Mouse (Mus musculus) G1E (cell line): ENCODE measurements around the gene Khsrp.

Experiments
- CTCF ChIP-seq: IDR thresholded peaks from 2 replicates; pipeline ENCODE4 v1.5.1; 2012; ENCODE audit warnings: low read depth, low read length, inconsistent platforms, mixed read lengths
- GATA1 ChIP-seq: IDR thresholded peaks from 2 replicates; pipeline ENCODE4 v1.6.1; 2012; ENCODE audit warnings: borderline replicate concordance, low read length, inconsistent platforms, mixed read lengths
- POLR2AphosphoS5 ChIP-seq: IDR thresholded peaks from 2 replicates; pipeline ENCODE4 v1.6.1; 2012; ENCODE audit warnings: low read depth, low read length, inconsistent platforms; ENCODE audit not compliant: insufficient replicate concordance

DNA sequence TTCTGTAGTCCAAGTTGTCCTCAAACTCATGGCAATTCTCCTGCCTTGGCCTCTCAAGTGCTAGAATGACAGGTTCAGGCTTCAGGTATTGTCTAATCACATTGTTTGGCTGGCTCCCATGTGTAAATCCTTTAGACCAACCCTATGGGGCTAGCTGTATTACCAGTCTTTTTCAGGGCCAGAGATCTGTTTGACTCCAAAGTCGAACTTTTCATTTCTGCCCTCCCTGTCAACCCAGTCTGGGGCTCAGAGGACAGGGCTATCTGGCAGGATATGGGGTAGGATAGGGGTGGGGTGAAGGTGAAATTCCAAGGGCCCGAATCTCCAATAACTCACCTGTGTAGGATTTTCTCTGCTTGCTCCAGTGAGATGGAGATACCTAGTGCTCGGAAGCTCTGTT, 24.9 kb upstream of the Khsrp start:
- TF ChIP-seq CTCF (no peak), POLR2AphosphoS5 (no peak), GATA1 (no peak)
